Mouse (Mus musculus): Measurements from ENCODE around the gene Crybg3. TPM values are rescaled to one million over a fixed set of nuclear protein-coding genes. Genes with fewer than 3 reads are reported as not detected.

The Crybg3 gene
- polyA plus RNA-seq, 1 experiment = 0.03 TPM

- TF ChIP-seq GATA1 (IDR thresholded peaks at IDR 0.05; ENCODE audit: low read length) = no peak
Observed at GRCm38 (mm10) chr16:59451813-59452212, 149.0 kb downstream of the Crybg3 start.

DNA sequence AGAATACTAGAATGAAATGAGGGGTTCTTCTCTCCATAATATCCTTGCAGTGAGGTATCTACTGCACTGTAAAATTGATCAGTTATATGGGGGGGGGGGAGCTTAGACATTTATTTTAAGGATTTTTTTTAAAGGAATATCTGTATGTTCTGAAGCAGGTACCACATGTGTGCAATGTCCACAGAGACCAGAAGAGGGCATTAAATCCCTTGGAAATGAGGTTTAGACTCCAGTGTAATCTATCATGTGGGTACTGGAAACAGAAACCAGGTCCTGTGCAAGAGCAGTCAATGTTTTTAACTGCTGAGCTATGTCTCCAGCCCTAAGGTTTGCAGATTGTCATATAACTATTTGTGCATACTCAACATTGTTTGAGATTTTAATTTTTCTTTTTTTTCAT lies 151.7 kb downstream of the Crybg3 start:
- no peak for TF ChIP-seq GATA1 (IDR thresholded peaks at IDR 0.05; ENCODE audit: low read length)

GRCm38 (mm10) chr16:59448181-59448580 lies 152.6 kb downstream of the Crybg3 start:
- no peak for TF ChIP-seq GATA1 (IDR thresholded peaks at IDR 0.05; ENCODE audit: low read length)

- TF ChIP-seq GATA1 (IDR thresholded peaks at IDR 0.05; ENCODE audit: low read length) = no peak
Observed at GRCm38 (mm10) chr16:59444880-59445559, 155.8 kb downstream of the Crybg3 start.

Other genes with a start within 250 kb of the Crybg3 start
- not detected in 2 replicates for gene Olfr209, start 237.0 kb downstream of the Crybg3 start, polyA plus RNA-seq (2012)
- not detected in 2 replicates for gene Gabrr3, start 193.6 kb downstream of the Crybg3 start, polyA plus RNA-seq (2012)
- 6.2 and 8.6 TPM in 2 replicates for gene Riox2, start 129.2 kb downstream of the Crybg3 start, polyA plus RNA-seq (2012)
- gene Arl6, start 38.4 kb upstream of the Crybg3 start, polyA plus RNA-seq (2012) = 5.6 and 5.8 TPM in 2 replicates

All from G1E-ER4 (cell line).